Mouse (Mus musculus): ENCODE results near the gene Tmem109. TPM values are rescaled to one million over a fixed set of nuclear protein-coding genes. Genes with fewer than 3 reads are reported as not detected.

Tmem109 gene
- polyA plus RNA-seq, 1 experiment from 2014 or later, result 133 TPM

GRCm38 (mm10) chr19:10909087-10909721, 27.4 kb upstream of the Tmem109 start:
- Histone ChIP-seq H3K4me1 (peaks cover 24% of the 10 kb centered on the region), H3K9me3 (replicated peaks) (no peaks in the 10 kb centered on the region), H3K36me3 (peaks cover 31% of the 10 kb centered on the region), H3K9ac (no peak overlapping the region), H3K4me2 (replicated peaks) (no peak overlapping the region), H3K27ac (replicated peaks) (peak overlapping the region; percentile 80), H3K27me3 (no peaks in the 10 kb centered on the region), H3K4me3 (replicated peaks) (no peak overlapping the region)
- WGBS, result 45% methylated on average over 6 of the region's 6 CpGs
- peak; percentile 63 for ATAC-seq (ENCODE audit: insufficient number of reproducible peaks, low FRiP score, low TSS enrichment, low read depth)

GRCm38 (mm10) chr19:10907891-10908290, 26.1 kb upstream of the Tmem109 start:
- no peak overlapping the region for H3K27ac ChIP-seq (replicated peaks)
- H3K4me3 ChIP-seq (replicated peaks), result no peak overlapping the region
- no peak for ATAC-seq (ENCODE audit: insufficient number of reproducible peaks, low FRiP score, low TSS enrichment, low read depth)
- H3K9ac ChIP-seq, result no peak overlapping the region
- H3K4me2 ChIP-seq (replicated peaks), result no peak overlapping the region
- no peaks in the 10 kb centered on the region for H3K27me3 ChIP-seq
- peaks cover 24% of the 10 kb centered on the region for H3K4me1 ChIP-seq
- no peaks in the 10 kb centered on the region for H3K9me3 ChIP-seq (replicated peaks)
- peaks cover 44% of the 10 kb centered on the region for H3K36me3 ChIP-seq
- WGBS, result 59% methylated on average over 3 of the region's 3 CpGs

GRCm38 (mm10) chr19:10905728-10906000, 23.9 kb upstream of the Tmem109 start:
- no peak overlapping the region for H3K4me3 ChIP-seq (replicated peaks)
- H3K36me3 ChIP-seq, result peaks cover 66% of the 10 kb centered on the region
- H3K27me3 ChIP-seq, result no peaks in the 10 kb centered on the region
- H3K4me1 ChIP-seq, result peaks cover 20% of the 10 kb centered on the region
- no peak for ATAC-seq (ENCODE audit: insufficient number of reproducible peaks, low FRiP score, low TSS enrichment, low read depth)
- WGBS, result 81% methylated on average over 5 of the region's 5 CpGs
- no peak overlapping the region for H3K9ac ChIP-seq
- no peaks in the 10 kb centered on the region for H3K9me3 ChIP-seq (replicated peaks)
- H3K27ac ChIP-seq (replicated peaks), result peak overlapping the region; percentile 73
- no peak overlapping the region for H3K4me2 ChIP-seq (replicated peaks)

GRCm38 (mm10) chr19:10904927-10905727, 23.3 kb upstream of the Tmem109 start:
- Histone ChIP-seq H3K27ac (replicated peaks) (peak overlapping the region; percentile 73), H3K4me2 (replicated peaks) (no peak overlapping the region), H3K27me3 (no peaks in the 10 kb centered on the region), H3K4me1 (peaks cover 20% of the 10 kb centered on the region), H3K4me3 (replicated peaks) (no peak overlapping the region), H3K36me3 (peaks cover 72% of the 10 kb centered on the region), H3K9me3 (replicated peaks) (no peaks in the 10 kb centered on the region), H3K9ac (no peak overlapping the region)
- 54% methylated on average over 7 of the region's 7 CpGs for WGBS
- peak; percentile 49; the same call in 1 of the 2 replicates for ATAC-seq (ENCODE audit: insufficient number of reproducible peaks, low FRiP score, low TSS enrichment, low read depth)

GRCm38 (mm10) chr19:10904512-10904911, 22.7 kb upstream of the Tmem109 start:
- Histone ChIP-seq H3K4me2 (replicated peaks) (no peak overlapping the region), H3K4me3 (replicated peaks) (no peak overlapping the region), H3K9me3 (replicated peaks) (no peaks in the 10 kb centered on the region), H3K27me3 (no peaks in the 10 kb centered on the region), H3K27ac (replicated peaks) (no peak overlapping the region), H3K36me3 (peaks cover 78% of the 10 kb centered on the region), H3K9ac (no peak overlapping the region), H3K4me1 (peaks cover 17% of the 10 kb centered on the region)
- no peak for ATAC-seq (ENCODE audit: insufficient number of reproducible peaks, low FRiP score, low TSS enrichment, low read depth)
- 91% methylated on average over 5 of the region's 5 CpGs for WGBS

- no peak overlapping the region for H3K9ac ChIP-seq
- H3K27ac ChIP-seq (replicated peaks), result no peak overlapping the region
- WGBS, result 94% methylated on average over 5 of the region's 5 CpGs
- H3K9me3 ChIP-seq (replicated peaks), result no peaks in the 10 kb centered on the region
- peaks cover 82% of the 10 kb centered on the region for H3K36me3 ChIP-seq
- H3K4me3 ChIP-seq (replicated peaks), result no peak overlapping the region
- peaks cover 16% of the 10 kb centered on the region for H3K4me1 ChIP-seq
- no peaks in the 10 kb centered on the region for H3K27me3 ChIP-seq
- H3K4me2 ChIP-seq (replicated peaks), result no peak overlapping the region
- no peak for ATAC-seq (ENCODE audit: insufficient number of reproducible peaks, low FRiP score, low TSS enrichment, low read depth)
Observed at GRCm38 (mm10) chr19:10901046-10901445, 19.2 kb upstream of the Tmem109 start.

- H3K4me1 ChIP-seq, result peaks cover 18% of the 10 kb centered on the region
- H3K27me3 ChIP-seq, result no peaks in the 10 kb centered on the region
- no peak overlapping the region for H3K4me3 ChIP-seq (replicated peaks)
- H3K4me2 ChIP-seq (replicated peaks), result no peak overlapping the region
- H3K9ac ChIP-seq, result no peak overlapping the region
- no peak overlapping the region for H3K27ac ChIP-seq (replicated peaks)
- WGBS, result 76% methylated on average over 6 of the region's 6 CpGs
- ATAC-seq (ENCODE audit: insufficient number of reproducible peaks, low FRiP score, low TSS enrichment, low read depth), result no peak
- no peaks in the 10 kb centered on the region for H3K9me3 ChIP-seq (replicated peaks)
- peaks cover 75% of the 10 kb centered on the region for H3K36me3 ChIP-seq
Observed at GRCm38 (mm10) chr19:10900315-10900714, 18.5 kb upstream of the Tmem109 start.

GRCm38 (mm10) chr19:10897491-10897890, 15.7 kb upstream of the Tmem109 start:
- H3K27ac ChIP-seq (replicated peaks), result no peak overlapping the region
- ATAC-seq (ENCODE audit: insufficient number of reproducible peaks, low FRiP score, low TSS enrichment, low read depth), result no peak
- H3K4me3 ChIP-seq (replicated peaks), result no peak overlapping the region
- H3K36me3 ChIP-seq, result peaks cover 48% of the 10 kb centered on the region
- H3K4me2 ChIP-seq (replicated peaks), result no peak overlapping the region
- H3K9ac ChIP-seq, result no peak overlapping the region
- no peaks in the 10 kb centered on the region for H3K9me3 ChIP-seq (replicated peaks)
- 82% methylated on average over 8 of the region's 8 CpGs for WGBS
- H3K4me1 ChIP-seq, result peaks cover 12% of the 10 kb centered on the region
- no peaks in the 10 kb centered on the region for H3K27me3 ChIP-seq

GRCm38 (mm10) chr19:10896849-10897248, 15.0 kb upstream of the Tmem109 start:
- Histone ChIP-seq H3K4me1 (peaks cover 12% of the 10 kb centered on the region), H3K9me3 (replicated peaks) (no peaks in the 10 kb centered on the region), H3K27ac (replicated peaks) (no peak overlapping the region), H3K9ac (peak overlapping the region; percentile 90; the same call in 1 of the 2 replicates), H3K4me3 (replicated peaks) (peak overlapping the region; percentile 95; the same call in 1 of the 2 replicates), H3K4me2 (replicated peaks) (peak overlapping the region; percentile 66; the same call in 1 of the 2 replicates), H3K36me3 (peaks cover 41% of the 10 kb centered on the region), H3K27me3 (no peaks in the 10 kb centered on the region)
- ATAC-seq (ENCODE audit: insufficient number of reproducible peaks, low FRiP score, low TSS enrichment, low read depth), result no peak
- 82% methylated on average over 7 of the region's 7 CpGs for WGBS

GRCm38 (mm10) chr19:10895708-10896107, 13.9 kb upstream of the Tmem109 start:
- H3K9ac ChIP-seq, result peak overlapping the region; percentile 90
- H3K4me2 ChIP-seq (replicated peaks), result peak overlapping the region; percentile 66
- H3K36me3 ChIP-seq, result peaks cover 30% of the 10 kb centered on the region
- ATAC-seq (ENCODE audit: insufficient number of reproducible peaks, low FRiP score, low TSS enrichment, low read depth), result no peak
- WGBS, result 1% methylated on average over 16 of the region's 16 CpGs
- peak overlapping the region; percentile 95 for H3K4me3 ChIP-seq (replicated peaks)
- H3K27ac ChIP-seq (replicated peaks), result peak overlapping the region; percentile 95
- H3K4me1 ChIP-seq, result peaks cover 12% of the 10 kb centered on the region
- no peaks in the 10 kb centered on the region for H3K27me3 ChIP-seq
- no peaks in the 10 kb centered on the region for H3K9me3 ChIP-seq (replicated peaks)

- Histone ChIP-seq H3K4me1 (peaks cover 12% of the 10 kb centered on the region), H3K9ac (peak within 1 kb of the TSS; percentile 90), H3K27me3 (no peaks in the 10 kb centered on the region), H3K9me3 (replicated peaks) (no peaks in the 10 kb centered on the region), H3K27ac (replicated peaks) (peak within 1 kb of the TSS; percentile 95), H3K4me3 (replicated peaks) (peak within 1 kb of the TSS; percentile 95), H3K4me2 (replicated peaks) (peak within 1 kb of the TSS; percentile 66), H3K36me3 (peaks cover 24% of the 10 kb centered on the region)
- whole genome bisulfite sequencing, result under 1% methylated on average over 43 of the region's 43 CpGs
- peak; percentile 93 for ATAC-seq (ENCODE audit: insufficient number of reproducible peaks, low FRiP score, low TSS enrichment, low read depth)
Observed at GRCm38 (mm10) chr19:10895016-10895528, 13.3 kb upstream of the Tmem109 start, which contains the start of gene Prpf19. Gene Prpf19, plus strand, starts transcription at chr19:10895231.
